Mouse (Mus musculus): ENCODE measurements at regions not wholly inside any gene's neighbourhood (a gene's known extent, or its start where the extent isn't known, plus 50 kb on each side); places are given as distances from the start of the nearest gene placed in this dataset.

DNA sequence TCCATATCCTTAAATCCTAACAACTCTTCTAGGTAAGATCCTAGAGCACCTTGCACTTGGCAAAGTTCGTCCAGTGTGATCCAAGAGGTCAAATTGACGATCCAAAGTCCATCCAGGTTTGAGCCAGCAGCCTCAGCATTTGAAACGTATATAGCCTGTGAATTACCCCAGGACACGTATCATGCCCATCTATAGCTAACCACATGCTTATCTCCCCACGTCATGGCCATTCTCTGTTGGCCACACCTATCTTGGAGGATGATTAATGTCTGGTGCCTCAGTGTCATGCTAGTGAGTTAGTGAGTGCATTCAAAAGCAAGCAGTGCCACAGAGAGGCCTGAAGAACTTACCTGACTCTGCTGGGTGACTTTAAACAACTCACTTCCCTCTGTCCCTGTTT lies 1521.9 kb upstream of the Gm6569 start:
- no peak for DNase-seq (ENCODE audit: low spot score in 2 of 2)

DNA sequence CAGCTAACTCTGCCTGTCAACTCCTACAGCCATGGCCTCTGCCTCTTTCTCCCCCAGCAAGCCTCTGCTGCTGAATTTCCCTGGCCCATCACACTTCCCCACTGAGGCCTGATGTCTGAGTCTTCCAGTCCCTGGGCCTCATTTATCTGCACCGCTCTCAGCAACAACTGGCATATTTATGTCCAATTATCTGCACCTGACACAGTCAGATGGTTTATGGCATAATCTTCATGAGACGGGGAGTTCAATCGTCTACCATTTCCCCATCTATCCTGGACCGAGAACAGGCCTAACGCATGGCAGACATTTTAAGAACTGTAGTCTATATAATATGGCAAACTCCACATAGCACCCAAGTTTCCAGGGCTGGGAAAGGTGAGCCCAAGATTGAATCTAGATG lies 1512.8 kb upstream of the Gm6569 start:
- no peak for DNase-seq (ENCODE audit: low spot score in 2 of 2)

DNA sequence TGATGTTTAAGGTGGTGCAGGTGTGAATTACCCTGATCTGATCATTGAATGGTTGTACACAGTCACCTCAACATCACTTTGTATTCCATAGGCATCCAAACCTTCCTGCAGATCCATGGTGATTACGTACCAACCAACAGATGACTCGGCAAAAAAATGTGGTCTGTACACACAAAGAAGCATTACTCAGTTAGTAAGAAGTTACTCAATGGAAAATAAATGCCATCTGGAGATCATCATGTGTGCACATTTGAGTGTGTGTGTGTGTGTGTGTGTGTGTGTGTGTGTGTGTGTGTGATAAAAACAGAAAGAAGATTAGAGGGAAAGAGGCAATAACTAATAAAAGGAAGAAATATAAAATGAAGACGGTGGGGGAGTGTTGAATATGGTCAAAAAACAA lies 1512.2 kb upstream of the Gm6569 start:
- no peak for DNase-seq (ENCODE audit: low spot score in 2 of 2)

DNA sequence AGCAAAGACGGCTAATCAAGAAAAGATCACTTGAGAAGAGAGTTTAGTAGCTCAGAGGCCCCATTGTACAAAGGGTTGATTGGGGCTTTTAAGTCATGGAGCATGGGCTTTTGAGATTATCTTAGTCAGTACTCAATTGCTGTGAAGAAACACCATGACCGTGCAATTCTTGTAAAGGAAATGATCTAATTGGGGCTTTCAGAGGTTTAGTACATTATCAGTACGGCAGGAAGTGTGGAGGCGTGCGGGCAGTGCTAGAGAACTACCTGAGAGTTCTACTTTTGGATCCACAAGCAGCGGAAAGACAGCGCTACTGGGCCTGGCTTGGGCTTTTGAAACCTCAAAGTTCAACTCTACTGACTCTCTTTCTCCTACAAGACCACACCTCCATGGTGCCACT lies 1511.2 kb upstream of the Gm6569 start:
- no peak for DNase-seq (ENCODE audit: low spot score in 2 of 2)

DNA sequence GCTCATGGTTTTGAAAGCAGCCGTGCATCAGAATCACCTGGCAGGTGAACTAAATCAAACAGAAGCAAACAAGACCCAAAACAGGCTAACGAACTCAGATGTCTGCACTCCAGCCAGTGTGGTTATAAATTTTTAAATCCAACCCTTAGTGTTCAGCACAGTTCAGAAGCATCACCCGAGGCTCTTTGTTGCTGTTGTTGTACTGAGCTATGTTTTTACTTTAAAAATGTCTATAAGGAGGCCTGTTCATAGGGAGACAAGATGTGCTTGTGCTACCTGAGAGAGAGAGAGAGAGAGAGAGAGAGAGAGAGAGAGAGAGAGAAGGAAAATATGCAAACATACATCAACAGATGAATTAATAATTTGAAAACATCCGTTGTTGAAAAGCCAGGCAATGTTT lies 1503.1 kb upstream of the Gm6569 start:
- DNase-seq (ENCODE audit: low spot score in 2 of 2): no peak

DNA sequence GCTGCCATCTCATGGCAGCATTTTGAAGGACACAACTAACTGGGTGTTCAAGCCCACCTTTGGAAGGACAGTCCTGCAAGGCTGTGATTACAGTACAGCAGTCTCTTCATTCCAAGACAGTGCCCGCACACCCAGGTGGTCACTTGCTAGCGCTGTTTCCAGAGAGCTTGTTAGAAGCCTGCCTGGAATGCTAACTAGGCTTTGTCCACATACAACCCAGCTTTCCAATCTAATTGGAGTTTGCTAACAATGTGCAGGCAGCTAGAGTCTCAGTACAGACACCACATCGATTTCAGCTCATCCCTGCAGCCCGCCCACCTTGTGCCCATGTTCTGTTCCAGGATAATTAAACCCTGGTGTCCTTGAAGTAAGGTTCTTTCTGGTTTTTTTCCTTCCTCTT lies 1499.9 kb upstream of the Gm6569 start:
- no peak for DNase-seq (ENCODE audit: low spot score in 2 of 2)

DNA sequence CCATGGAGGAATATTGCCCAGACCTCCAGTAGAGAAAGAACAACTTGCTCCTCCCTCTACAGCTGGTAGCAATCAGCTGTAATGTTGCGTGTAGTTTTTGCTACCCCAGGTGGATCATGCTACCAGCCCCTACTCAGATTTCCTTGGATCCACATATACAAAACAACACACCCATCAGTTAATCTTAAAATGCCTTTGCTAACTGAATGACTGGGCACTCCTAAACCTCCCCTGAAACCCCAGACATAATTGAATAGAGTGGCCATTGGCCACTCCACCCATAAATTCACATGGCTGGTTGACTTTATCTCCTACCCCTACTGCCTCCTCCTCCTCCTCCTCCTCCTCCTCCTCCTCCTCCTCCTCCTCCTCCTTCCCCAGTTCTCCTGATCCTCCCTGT lies 1494.7 kb upstream of the Gm6569 start:
- no peak for DNase-seq (ENCODE audit: low spot score in 2 of 2)

DNA sequence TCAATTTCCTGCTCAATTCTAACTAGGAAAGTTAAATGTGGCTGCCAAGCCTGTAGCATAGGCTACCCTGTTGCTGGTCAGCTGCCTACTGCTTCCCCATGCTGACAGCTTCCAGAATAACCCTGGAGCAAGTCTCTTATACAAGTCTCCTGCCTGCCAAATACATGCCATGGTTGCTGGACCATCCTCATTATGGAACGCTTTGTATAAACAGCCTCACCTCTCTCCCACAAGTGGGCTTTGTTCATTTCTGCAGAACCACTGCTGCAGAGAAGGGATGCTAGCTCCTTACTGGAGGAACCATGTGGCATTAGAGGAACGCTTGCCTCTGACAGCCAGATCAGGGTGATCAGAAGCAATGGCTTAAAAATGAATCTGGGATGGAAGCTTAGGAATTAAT lies 1492.4 kb upstream of the Gm6569 start:
- DNase-seq (ENCODE audit: low spot score in 2 of 2): no peak

DNA sequence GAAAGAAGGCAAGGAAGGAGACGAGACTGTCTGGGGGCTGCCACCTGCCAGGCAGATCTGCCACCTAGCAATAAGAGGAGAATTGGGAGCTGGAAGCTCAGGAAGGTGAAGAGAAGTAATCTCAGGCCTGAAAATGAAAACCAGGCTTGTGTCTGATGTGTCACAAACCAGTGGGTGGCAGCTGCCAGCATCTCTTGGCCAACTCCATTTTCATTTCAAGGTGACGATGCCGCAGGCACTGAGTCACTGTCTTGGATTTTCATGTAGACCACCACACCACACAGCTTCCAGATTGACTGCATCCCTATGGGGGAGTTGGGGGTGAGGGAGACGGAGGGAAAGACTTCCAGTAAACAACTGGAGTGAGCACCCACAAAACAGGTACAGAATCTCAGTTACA lies 1491.9 kb upstream of the Gm6569 start:
- no peak for DNase-seq (ENCODE audit: low spot score in 2 of 2)

DNA sequence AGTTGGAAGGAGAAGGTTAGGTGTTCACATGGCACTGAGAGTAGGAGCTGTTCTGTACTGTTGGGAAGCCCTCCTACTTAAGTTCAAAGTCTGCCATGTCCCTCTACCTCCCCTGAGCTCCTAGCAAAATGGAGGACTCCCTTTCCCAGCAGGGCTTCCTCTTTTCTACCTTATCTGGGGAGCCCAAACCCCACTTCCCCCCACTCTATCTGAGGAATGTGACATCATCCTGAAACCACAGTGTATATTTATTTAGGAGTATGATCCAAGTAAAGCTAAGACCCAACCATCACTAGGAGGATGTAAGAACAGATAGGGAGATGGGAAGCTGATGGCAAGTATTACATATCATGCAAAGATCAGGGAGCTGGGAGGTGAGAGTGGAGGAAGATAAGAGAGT lies 1490.6 kb upstream of the Gm6569 start:
- no peak for DNase-seq (ENCODE audit: low spot score in 2 of 2)

DNA sequence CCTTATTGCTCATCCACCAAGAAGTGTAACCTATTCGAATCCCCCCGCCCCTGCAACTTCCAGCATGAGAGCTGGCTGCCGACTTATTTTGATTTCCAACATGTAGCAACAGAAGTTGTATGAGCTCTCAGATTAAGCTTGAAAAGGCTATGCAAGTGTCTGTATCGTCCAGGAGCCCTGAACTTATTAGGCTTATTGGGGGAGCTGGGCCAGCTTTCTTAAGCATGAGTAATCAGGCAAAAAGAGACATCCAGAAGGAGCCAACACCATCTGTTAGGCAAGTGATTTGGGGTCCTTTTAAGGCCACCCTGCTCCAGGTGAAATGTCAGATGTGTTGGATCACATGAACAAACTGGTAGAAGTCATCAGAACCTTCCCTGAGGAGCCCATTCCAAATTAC lies 1481.0 kb upstream of the Gm6569 start:
- no peak for DNase-seq (ENCODE audit: low spot score in 2 of 2)

DNA sequence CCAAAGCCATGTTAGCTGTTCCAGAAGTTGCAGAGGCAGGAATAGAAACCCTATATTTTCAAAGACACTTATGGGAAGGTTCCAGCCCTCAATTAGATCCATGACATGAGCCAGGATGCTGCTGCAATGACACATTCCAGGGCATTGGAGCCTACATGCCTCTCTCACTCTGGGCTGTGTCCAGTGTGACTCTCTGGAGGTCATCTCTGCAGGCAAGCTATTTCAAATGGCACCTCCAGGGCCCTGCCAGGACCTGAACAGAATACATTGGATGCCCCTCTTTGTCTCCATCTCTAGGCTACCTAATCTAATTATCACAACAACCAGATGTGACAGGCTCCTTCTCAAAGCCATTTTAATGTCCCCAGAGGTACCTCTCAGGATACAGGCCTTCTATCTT lies 1478.7 kb upstream of the Gm6569 start:
- DNase-seq (ENCODE audit: low spot score in 2 of 2): no peak

DNA sequence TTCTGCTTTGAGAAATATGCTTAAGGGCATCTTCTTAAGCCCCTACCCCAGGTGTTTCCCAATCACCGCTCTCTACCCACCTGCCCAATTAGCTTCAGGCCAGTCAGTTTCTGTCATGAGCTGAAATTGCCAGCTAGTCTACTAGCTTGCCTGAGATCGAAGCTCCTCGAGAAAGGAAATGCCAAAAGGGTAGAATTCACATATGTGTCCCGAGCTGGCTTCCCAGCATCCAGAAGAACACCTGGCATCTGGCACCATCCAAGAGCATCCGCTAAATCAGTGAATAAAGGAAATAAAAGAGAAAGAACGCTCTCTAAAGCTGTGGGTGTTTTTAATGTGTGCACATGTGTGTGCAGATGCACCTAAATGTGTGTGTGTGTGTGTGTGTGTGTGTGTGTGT lies 1474.7 kb upstream of the Gm6569 start:
- no peak for DNase-seq (ENCODE audit: low spot score in 2 of 2)

DNA sequence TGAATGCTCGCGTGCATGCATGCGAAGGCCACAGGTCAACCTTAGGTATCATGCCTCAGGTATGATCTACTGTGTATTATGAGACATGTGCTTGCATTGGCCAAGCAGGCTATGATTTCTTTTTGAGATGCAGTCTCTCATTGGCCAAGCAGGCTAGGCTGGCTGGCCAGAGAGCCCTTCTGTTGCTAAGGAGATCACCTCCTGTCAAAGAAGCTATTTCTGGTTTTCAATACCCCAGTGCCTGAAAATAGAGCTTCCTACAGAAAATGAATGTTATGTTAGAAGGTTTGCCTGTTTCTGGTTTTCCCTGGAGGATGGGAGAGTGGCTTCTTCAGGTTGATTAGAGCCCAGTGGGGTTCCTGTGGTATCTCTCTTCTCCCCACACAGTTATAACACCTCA lies 1474.3 kb upstream of the Gm6569 start:
- DNase-seq (ENCODE audit: low spot score in 2 of 2): peak in 1 of 2 experiments; percentile 17

DNA sequence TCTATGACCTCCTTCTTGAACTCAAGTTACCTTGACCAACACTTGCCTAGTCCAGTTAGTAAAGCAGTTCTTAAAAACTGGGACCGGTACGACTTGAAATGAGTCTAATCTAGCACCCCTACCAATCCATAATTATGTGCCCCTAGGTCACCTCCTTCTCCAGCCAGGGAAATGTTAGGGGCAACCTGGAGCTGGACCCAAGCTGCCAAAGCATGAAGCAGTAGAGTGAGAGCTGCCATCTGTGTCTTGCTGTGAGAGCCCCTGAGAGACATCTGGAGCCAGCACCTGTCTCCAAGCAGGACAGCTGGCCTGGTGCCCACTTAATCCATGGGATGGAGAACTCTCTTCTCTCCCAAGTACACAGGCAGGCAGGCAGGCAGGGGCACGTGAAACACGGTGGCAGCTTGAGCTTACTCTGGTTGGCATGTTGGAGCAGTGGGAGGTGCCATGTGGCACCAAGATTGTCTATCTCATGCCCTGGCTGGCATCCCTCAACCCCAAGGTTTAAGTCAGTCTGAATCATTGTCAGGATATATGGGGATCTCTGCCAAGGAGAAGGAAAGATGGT lies 1473.8 kb upstream of the Gm6569 start:
- no peak for DNase-seq (ENCODE audit: low spot score in 2 of 2)

DNA sequence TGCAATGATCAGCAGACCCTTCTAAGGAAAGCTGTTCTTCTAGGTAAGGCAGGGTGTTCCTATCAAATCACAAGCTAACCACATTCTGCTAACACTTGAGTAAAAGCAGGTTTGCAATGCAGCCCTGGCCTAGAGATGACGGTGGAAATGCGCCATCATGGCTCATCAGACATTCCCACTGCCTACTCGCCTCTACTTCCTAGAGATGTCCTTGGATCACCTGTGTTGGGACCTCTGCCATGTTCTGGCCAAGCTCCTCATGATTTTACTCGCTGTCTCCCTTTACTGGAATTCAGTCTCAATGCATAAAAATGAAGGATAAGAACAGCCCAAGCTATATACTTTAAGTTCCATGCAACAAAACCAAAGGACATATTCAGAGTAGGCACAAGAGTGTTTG lies 1461.3 kb upstream of the Gm6569 start:
- no peak for DNase-seq (ENCODE audit: low spot score in 2 of 2)

DNA sequence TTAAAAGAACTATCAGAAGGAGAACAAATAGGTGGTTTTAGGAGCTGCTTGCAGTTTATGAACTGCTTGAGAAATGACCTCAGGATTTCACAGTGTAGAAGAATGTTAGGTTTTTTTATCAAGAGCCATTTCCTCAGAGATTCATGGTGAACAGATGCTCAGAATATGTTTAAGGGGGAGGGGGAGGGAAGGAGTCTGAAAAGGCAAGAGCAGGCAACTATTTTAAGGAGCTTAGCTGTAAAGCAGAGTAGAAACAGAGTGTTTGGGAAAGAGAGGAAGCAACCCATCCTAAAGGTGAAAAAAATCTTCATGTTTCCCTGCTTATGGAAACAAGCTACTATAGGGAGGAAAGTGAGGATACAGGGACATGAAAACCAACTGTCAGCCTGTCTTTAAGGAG lies 1457.2 kb upstream of the Gm6569 start:
- no peak for DNase-seq (ENCODE audit: low spot score in 2 of 2)

DNA sequence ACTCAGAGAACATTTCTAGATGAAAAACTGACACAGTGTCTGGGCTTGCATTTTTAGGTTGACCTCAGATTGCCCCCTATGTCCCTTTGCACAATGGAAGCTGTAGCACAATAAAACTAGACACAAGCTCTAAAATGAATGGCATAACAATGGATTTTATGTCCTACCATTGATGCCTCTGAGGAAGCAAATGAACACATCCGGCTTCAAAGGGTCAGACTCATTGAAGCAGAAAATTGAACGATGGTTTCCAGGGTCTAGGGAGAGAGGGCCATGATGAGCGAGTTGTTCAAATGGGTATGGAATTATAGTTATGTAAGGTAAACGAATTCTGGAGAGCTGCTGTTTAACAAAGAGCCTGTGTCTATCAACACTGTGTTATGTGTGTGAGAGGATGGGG lies 1455.1 kb upstream of the Gm6569 start:
- no peak for DNase-seq (ENCODE audit: low spot score in 2 of 2)

DNA sequence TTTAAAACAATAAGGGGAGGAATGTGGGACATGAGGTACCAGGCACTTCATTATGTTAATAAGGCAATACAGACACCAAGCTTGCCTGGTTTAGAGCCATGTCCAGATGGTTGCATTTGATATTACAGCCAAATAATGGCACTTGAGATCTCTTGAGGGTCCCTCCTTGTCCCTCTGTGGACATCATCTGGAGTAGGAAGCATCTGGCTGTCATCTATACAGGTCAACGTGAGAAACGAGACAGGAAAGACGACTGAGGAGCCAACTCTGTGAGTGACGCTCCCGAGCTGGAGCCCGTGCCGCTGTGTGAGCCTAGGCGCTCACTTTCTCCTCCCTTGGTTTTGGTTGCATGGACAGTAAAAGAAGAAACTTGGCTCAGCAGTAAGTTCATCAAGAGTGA lies 1453.2 kb upstream of the Gm6569 start:
- no peak for DNase-seq (ENCODE audit: low spot score in 2 of 2)

DNA sequence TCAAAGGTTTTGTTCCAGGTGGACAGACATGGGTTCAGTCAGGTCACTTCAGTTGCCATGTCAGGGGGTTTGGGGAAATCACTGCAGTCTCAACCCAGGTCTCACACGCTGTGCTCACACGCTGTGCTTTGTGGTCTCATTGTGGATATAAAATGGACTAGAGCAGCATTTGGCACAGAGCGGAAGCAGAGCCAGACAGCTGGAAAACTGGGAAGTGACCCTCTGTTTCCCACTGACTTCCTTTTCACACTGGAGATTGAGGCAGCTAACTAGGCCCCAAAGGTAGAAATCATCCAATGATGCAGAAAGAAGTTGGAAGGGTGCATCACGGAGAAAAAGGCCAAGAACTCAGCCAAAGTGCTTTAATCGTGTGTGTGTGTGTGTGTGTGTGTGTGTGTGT lies 1452.6 kb upstream of the Gm6569 start:
- DNase-seq (ENCODE audit: low spot score in 2 of 2): no peak

DNA sequence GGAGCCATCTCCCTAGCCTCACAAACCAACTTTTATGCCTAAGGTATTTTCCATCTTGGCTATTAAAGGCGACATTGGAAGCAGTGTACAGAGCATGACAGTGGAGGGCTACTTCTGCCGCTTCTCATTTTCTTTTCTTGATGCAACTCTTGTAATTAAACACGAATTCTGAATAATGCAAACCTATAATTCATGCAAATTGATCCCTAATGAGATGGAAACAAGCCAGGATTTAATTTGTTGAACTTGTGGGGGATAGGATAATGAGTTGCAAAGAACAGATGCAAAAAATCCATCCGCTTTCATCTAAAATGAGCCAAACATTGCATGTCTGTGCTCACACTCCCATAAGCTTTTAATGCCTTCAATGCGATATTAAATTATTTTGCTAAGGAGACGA lies 1451.8 kb upstream of the Gm6569 start:
- no peak for DNase-seq (ENCODE audit: low spot score in 2 of 2)

DNA sequence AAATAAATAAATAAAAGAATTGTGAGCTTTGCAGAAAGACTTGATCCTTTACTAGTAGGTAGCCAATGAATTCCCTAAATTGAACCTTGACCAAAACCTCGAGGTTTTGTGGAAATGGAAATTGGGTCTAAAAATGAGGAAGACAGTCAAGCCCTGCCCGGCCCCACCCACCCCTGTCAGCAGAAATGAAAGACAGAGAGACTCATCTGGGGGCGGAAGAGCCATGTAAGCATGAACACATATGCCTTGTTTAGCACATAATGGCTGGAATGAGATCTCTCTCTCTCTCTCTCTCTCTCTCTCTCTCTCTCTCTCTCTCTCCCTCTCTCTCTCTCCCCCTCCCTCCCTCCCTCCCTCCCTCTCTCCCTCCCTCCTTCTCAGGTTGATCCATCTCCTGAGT lies 1451.3 kb upstream of the Gm6569 start:
- DNase-seq (ENCODE audit: low spot score in 2 of 2): no peak

DNA sequence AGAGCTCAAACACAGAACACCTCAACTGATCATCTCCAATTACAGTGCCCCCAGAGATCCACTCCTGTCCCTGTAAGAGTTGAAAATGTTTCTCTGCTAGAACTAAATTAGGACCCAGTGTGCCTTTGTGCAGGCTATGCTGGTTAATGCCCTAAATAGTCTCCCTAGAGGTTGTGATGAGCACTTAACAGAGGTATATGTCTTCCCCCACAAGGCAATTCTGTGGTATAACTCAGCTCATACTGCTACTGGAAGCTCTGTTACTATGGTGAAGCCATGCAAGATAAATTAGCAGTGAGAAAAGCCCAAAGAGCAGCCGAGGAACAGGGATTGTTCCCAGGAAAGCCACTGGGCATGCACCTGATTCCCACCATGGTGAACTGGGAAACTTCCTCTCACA lies 1450.9 kb upstream of the Gm6569 start:
- DNase-seq (ENCODE audit: low spot score in 2 of 2): no peak

DNA sequence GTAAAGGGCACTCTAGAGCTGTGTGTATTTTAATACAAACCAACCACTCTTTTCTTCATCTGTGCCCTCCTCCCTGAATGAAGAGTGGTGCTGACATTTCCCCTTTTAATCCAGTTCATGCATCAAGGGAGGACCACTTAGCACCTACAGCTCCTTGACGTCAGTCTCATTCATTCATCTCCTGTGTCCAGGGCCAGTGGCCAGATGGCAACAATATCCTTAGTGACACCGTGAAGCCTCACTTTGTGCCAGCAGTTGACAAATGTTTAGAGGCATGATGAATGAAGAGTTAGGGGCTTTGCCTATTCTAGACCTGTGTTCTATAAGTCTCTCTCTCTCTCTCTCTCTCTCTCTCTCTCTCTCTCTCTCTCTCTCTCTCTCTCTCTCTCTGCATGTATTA lies 1441.1 kb upstream of the Gm6569 start:
- DNase-seq (ENCODE audit: low spot score in 2 of 2): no peak

DNA sequence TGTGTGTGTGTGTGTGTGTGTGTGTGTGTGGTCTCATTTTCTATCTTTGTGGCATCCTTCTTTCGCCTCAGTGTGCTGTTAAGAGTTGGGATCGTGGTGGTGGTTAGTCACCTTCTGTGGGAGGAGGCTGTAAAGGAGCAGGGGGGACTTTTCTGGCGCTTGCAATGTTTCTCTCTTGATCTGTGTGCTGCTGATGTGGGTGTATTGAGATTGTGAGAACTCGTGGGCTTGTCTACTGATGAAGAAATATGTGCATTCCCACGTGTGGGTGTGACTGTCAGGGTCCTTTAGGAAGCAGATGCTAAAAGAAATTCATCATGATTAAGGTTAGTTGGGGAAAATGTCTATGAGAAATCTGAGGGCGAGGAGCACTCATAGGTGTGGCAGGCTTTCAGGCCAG lies 1422.4 kb upstream of the Gm6569 start:
- peak; percentile 19 to 26 for DNase-seq (ENCODE audit: low spot score in 2 of 2)
